Mouse (Mus musculus): Measurements from ENCODE around the gene Hoxa10.

- TF ChIP-seq POLR2A (IDR thresholded peaks at IDR 0.05; ENCODE audit: borderline replicate concordance, insufficient read depth, low read length), result no peak
- no peak for TF ChIP-seq CTCF (IDR thresholded peaks at IDR 0.05; ENCODE audit: borderline replicate concordance, insufficient read depth, low read depth, low read length)
These were observed 54.2 kb downstream of the Hoxa10 start for GRCm38 (mm10) chr6:52186500-52186899.
